Mouse (Mus musculus): ENCODE measurements around the gene Mn1.
A peak's percentile ranks its signal among the peaks of the same experiment; 100 is the strongest.

GRCm38 (mm10) chr5:111378126-111378993 is 38.8 kb upstream of the Mn1 start:
- TF ChIP-seq CTCF (IDR thresholded peaks at IDR 0.05): peak; percentile 54
- TF ChIP-seq EP300 (IDR thresholded peaks at IDR 0.05; ENCODE audit: insufficient read depth, low read depth, low read length): peak; percentile 69
- no peak for TF ChIP-seq POLR2A (IDR thresholded peaks at IDR 0.05; ENCODE audit: insufficient read depth, low read depth, low read length)

Data from heart, adult 2 months (tissue).